In the genomic region with DNA sequence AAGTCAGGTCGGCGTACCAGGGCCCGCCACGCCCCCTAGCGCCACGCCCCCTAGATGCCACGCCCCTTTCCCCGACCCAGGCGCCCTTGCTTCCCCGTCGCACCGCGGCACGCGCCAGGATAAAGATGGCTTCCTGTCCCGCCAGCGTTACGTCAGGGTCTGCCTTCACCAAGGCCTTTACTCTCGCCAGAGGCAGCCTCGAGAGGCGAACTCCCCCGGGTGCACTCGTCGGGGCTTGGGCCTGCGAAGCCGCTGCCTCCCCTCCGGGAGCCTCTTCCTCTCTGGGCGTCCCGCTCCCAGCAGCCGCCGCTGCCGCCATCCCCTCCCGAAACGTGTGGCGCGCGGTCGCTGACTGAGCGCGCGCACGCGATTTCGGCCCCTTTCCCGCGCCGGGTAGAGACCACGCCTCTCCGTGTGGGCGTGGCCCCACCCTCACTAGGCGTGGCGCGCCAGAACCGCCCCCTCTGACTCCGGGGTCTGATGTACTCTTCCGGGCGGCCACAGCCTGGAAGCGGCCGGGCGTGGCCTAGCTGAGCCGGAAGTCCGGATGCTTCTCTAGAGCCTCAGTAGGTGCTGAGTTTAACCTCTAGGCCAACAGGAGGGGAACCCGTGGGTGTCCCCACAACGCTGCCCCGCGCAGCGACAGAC, we compare ENCODE assay signal across 7 mouse cellular contexts. TPM values are rescaled to one million over a fixed set of nuclear protein-coding genes. Genes with fewer than 3 reads are reported as not detected.
DNase-seq lines count a peak whose midpoint lies in the region; ATAC-seq lines count a peak whose summit lies in the region.

No protein-coding gene starts in this region.

- peak; percentile 99 for ATAC-seq in intestine, embryonic 16.5 days
- peak; percentile 99 for ATAC-seq in midbrain, embryonic 11.5 days (ENCODE audit: low FRiP score)

- peak overlapping the region; percentile 78 for H3K9ac ChIP-seq in intestine, embryonic 16.5 days (ENCODE audit: low read depth, low read length)
- peak overlapping the region; percentile 85 for H3K9ac ChIP-seq in midbrain, embryonic 11.5 days (ENCODE audit: low read length)

- H3K4me3 ChIP-seq in intestine, embryonic 16.5 days (ENCODE audit: low read length): peak overlapping the region; percentile 63
- peak overlapping the region; percentile 65 for H3K4me3 ChIP-seq in midbrain, embryonic 11.5 days (ENCODE audit: low read depth, low read length)

- WGBS in intestine, embryonic 16.5 days: under 1% methylated on average over 65 of the region's 67 CpGs
- WGBS in midbrain, embryonic 11.5 days: under 1% methylated on average over 66 of the region's 67 CpGs

- intact Hi-C loops in gastrocnemius, postnatal 36 days (cut with DNase I): no loop called here
- intact Hi-C loops in left cerebral cortex, postnatal 36 days (cut with DNase I): loop anchor here (5.0 kb wide), 1 partner anchor 50 kb away; no protein-coding TSS in a partner anchor

- DNase-seq in adrenal gland, adult 18-20 months (ENCODE audit: low spot score in 2 of 2): peak; percentile 95 to 97
- peak; percentile 98 for DNase-seq in embryo, embryonic 11 days
- DNase-seq in gastrocnemius, postnatal 36 days: peak; percentile 93 to 94
- peak; percentile 89 to 91 for DNase-seq in left cerebral cortex, postnatal 36 days (ENCODE audit: low spot score in 2 of 2)
- peak; percentile 99 for DNase-seq in midbrain, embryonic 11.5 days (ENCODE audit: low spot score, missing footprints)
- DNase-seq in skeletal muscle tissue, adult 2 months (ENCODE audit: low read depth, low spot score): peak; percentile 92

- H3K4me2 ChIP-seq in intestine, embryonic 16.5 days (ENCODE audit: low read depth, low read length): peak overlapping the region; percentile 83
- peak overlapping the region; percentile 43 for H3K4me2 ChIP-seq in midbrain, embryonic 11.5 days

- peaks cover 8% of the 10 kb centered on the region for H3K4me1 ChIP-seq in intestine, embryonic 16.5 days (ENCODE audit: control insufficient read depth, insufficient read depth, low read length)
- H3K4me1 ChIP-seq in midbrain, embryonic 11.5 days (ENCODE audit: control insufficient read depth, insufficient read depth, low read length): no peaks in the 10 kb centered on the region; the same call in 1 of the 2 replicates

- H3K36me3 ChIP-seq in intestine, embryonic 16.5 days (ENCODE audit: control insufficient read depth, insufficient read depth, low read length): no peaks in the 10 kb centered on the region
- no peaks in the 10 kb centered on the region for H3K36me3 ChIP-seq in midbrain, embryonic 11.5 days (ENCODE audit: control insufficient read depth, insufficient read depth, low read length)

- H3K27me3 ChIP-seq in intestine, embryonic 16.5 days (replicated peaks; ENCODE audit: control insufficient read depth, insufficient read depth, low read length): no peaks in the 10 kb centered on the region
- no peaks in the 10 kb centered on the region for H3K27me3 ChIP-seq in midbrain, embryonic 11.5 days (ENCODE audit: control insufficient read depth, insufficient read depth, low read length)

- peak overlapping the region; percentile 90 for H3K27ac ChIP-seq in intestine, embryonic 16.5 days (ENCODE audit: low read length)
- H3K27ac ChIP-seq in midbrain, embryonic 11.5 days (ENCODE audit: low read depth, low read length): peak overlapping the region; percentile 67; the same call in 1 of the 2 replicates

- H3K9me3 ChIP-seq in intestine, embryonic 16.5 days (ENCODE audit: control insufficient read depth, low read length): no peaks in the 10 kb centered on the region
- no peaks in the 10 kb centered on the region for H3K9me3 ChIP-seq in midbrain, embryonic 11.5 days (ENCODE audit: control insufficient read depth, low read length)

RNA-seq across cellular contexts. Expression of a gene that starts 52.5 kb away (rescaled TPM):
- 10 to 100 TPM; 35.4 to 42.4 TPM for total RNA-seq in adrenal gland, adult 18-20 months (2021)
- total RNA-seq in gastrocnemius, postnatal 36 days (2021): 10 to 100 TPM; 14.0 to 16.5 TPM
- 80.1 and 82.6 TPM in 2 replicates for polyA plus RNA-seq in intestine, embryonic 16.5 days (2015; fragmentation: Nextera tagmentation; extraction: Ambion mirVana)
- total RNA-seq in left cerebral cortex, postnatal 36 days (2021): 10 to 100 TPM; 31.4 to 32.7 TPM
- 107 and 111 TPM in 2 replicates for polyA plus RNA-seq in midbrain, embryonic 11.5 days (2014; fragmentation: Nextera tagmentation; extraction: Ambion mirVana)

Comparison
In these comparisons a context has a peak if more than half of its experiments do, and no peak if none do; other contexts are left out.
1. Peak in every context shown above with its lines: DNase-seq, ATAC-seq, H3K4me3 ChIP-seq and H3K27ac ChIP-seq.